Mouse (Mus musculus) heart, postnatal 0 days (tissue): ENCODE measurements around the gene Clybl.

Source experiments
- CTCF ChIP-seq: IDR thresholded peaks from 2 replicates; pipeline ENCODE4 v1.5.1; 2016; ENCODE audit warnings: antibody characterized with exemption, control low read depth, low read depth
- EP300 ChIP-seq: IDR thresholded peaks from 2 replicates; pipeline ENCODE4 v1.6.1; 2016; ENCODE audit warnings: antibody characterized with exemption, low read depth

GRCm38 (mm10) chr14:122359136-122359905 lies 177.8 kb downstream of the Clybl start:
- TF ChIP-seq CTCF (no peak), EP300 (no peak)
